Mouse (Mus musculus) spleen, adult 2 months (tissue): Measurements from ENCODE around the gene Ano10.

Experiments
- CTCF ChIP-seq: fragments of 200-500 bp; IDR thresholded peaks from 2 replicates; pipeline ENCODE4 v1.5.1; 2011; ENCODE audit warnings: mild to moderate bottlenecking, inconsistent platforms; ENCODE audit not compliant: insufficient read depth, insufficient read length, insufficient replicate concordance; ENCODE audit errors: extremely low read depth
- POLR2A ChIP-seq: fragments of 200-500 bp; IDR thresholded peaks from 2 replicates; pipeline ENCODE4 v1.6.1; 2011; ENCODE audit warnings: low read depth, low read length, inconsistent platforms

DNA sequence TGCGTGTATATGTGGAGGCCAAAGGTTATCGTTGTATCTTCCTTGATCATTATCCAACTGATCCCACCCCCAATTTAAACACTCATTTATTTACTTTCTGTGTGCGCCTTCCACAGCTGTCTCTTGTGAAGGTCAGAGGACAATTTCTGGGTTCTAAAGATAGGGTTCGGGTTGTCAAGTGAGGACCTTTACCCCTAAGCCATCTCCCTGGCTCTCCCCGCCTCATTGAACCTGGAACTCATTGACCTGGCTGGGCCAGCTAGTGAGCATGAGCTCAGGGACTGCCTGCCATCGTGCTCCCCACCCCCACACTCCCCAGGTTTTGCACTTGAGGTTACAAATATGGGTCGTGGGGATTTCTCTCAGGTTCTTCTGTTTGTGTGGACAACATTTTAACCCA, 162.1 kb downstream of the Ano10 start:
- no peak for TF ChIP-seq CTCF
- TF ChIP-seq POLR2A = no peak
